Mouse (Mus musculus): ENCODE data around the gene Luzp1. TPM values are rescaled to one million over a fixed set of nuclear protein-coding genes. Genes with fewer than 3 reads are reported as not detected.

Luzp1 gene
- polyA plus RNA-seq, 1 experiment from 2014 or later, result 137 TPM

- ATAC-seq (ENCODE audit: insufficient number of reproducible peaks, low FRiP score, low TSS enrichment, low read depth), result no peak
- DNase-seq (ENCODE audit: low spot score), result no peak
- H3K4me1 ChIP-seq (ENCODE audit: control insufficient read depth, insufficient read depth, low read length), result no peaks in the 10 kb centered on the region
- 92% methylated on average over 3 of the region's 3 CpGs for WGBS
- H3K27me3 ChIP-seq (ENCODE audit: control insufficient read depth, insufficient read depth, low read length), result no peaks in the 10 kb centered on the region
- H3K27ac ChIP-seq (replicated peaks; ENCODE audit: low read depth, low read length), result no peak overlapping the region
- H3K4me3 ChIP-seq (ENCODE audit: low read depth, low read length), result no peak overlapping the region
- H3K4me2 ChIP-seq (ENCODE audit: low read depth, severe bottlenecking), result no peak overlapping the region
- H3K36me3 ChIP-seq (ENCODE audit: control insufficient read depth, insufficient read depth, low read length), result peaks cover 30% of the 10 kb centered on the region; the same call in 1 of the 2 replicates
- no peaks in the 10 kb centered on the region for H3K9me3 ChIP-seq (ENCODE audit: control insufficient read depth, low read length)
- H3K9ac ChIP-seq (ENCODE audit: low read length), result no peak overlapping the region
These were observed 75.6 kb downstream of the Luzp1 start for GRCm38 (mm10) chr4:136545151-136545550.

DNA sequence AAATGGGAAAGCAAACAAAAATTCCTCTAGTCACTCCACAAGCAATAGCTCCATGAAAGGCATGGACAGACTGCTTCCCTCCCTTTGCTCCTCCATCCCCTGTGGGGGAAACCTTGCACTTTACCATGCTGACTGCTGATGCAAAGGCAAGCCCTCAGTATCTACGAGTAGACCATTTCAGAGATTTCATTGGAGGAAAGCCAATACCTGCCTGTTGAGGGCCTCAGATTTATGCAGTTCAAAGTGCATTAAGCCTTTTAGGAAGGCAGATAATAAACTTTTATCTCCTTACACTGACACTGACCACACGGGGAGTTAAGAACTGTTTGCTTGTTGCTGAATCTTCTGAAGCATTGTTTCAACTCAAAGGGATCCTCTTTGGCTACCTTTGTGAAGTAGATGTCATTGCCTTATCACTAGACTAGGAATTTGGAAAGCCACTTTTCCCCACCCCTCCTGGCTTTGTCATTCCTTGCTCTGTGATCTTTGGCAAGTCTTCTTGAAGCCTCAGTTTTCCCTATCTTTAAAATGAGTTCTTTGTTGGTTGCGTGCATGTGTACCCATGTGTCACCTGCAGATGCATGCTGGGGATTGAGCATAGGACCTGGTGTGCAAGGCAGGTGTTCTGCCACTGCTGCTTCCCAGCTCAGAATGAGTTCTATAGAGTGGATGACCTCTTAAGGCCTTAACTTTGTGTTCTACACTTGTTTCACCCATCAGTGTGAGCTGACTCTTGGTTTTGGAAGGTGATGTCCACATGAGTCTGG is 76.9 kb downstream of the Luzp1 start:
- H3K27ac ChIP-seq (replicated peaks; ENCODE audit: low read depth, low read length), result no peak overlapping the region
- H3K4me1 ChIP-seq (ENCODE audit: control insufficient read depth, insufficient read depth, low read length), result no peaks in the 10 kb centered on the region
- H3K36me3 ChIP-seq (ENCODE audit: control insufficient read depth, insufficient read depth, low read length), result peaks cover 33% of the 10 kb centered on the region; the same call in 1 of the 2 replicates
- H3K4me3 ChIP-seq (ENCODE audit: low read depth, low read length), result no peak overlapping the region
- H3K9ac ChIP-seq (ENCODE audit: low read length), result no peak overlapping the region
- WGBS, result 84% methylated on average over 3 of the region's 3 CpGs
- H3K9me3 ChIP-seq (ENCODE audit: control insufficient read depth, low read length), result no peaks in the 10 kb centered on the region
- H3K27me3 ChIP-seq (ENCODE audit: control insufficient read depth, insufficient read depth, low read length), result no peaks in the 10 kb centered on the region
- no peak for ATAC-seq (ENCODE audit: insufficient number of reproducible peaks, low FRiP score, low TSS enrichment, low read depth)
- no peak overlapping the region for H3K4me2 ChIP-seq (ENCODE audit: low read depth, severe bottlenecking)
- no peak for DNase-seq (ENCODE audit: low spot score)

DNA sequence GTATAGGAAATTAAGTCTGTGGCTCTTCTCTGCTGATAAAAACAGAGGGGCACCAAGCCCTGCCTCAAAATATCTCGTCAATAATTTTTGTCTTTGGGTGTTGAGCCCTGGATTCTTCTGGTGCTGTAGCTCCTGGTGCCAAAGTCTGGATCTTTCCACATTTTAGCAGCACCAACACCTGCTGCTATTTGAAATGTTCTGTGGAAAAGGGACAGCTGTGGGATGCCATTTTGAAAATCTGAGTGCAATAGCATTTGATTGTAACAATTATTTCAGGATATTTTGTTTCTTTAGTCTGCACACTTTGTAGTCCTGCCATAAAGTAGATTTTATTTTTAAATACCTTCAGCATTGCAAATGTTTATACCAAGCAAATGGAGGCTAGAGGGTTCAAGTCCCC is 78.2 kb downstream of the Luzp1 start:
- Histone ChIP-seq H3K27ac (replicated peaks; ENCODE audit: low read depth, low read length) (no peak overlapping the region), H3K4me3 (ENCODE audit: low read depth, low read length) (no peak overlapping the region), H3K9me3 (ENCODE audit: control insufficient read depth, low read length) (no peaks in the 10 kb centered on the region), H3K9ac (ENCODE audit: low read length) (no peak overlapping the region), H3K4me2 (ENCODE audit: low read depth, severe bottlenecking) (no peak overlapping the region), H3K4me1 (ENCODE audit: control insufficient read depth, insufficient read depth, low read length) (no peaks in the 10 kb centered on the region), H3K27me3 (ENCODE audit: control insufficient read depth, insufficient read depth, low read length) (no peaks in the 10 kb centered on the region), H3K36me3 (ENCODE audit: control insufficient read depth, insufficient read depth, low read length) (peaks cover 36% of the 10 kb centered on the region; the same call in 1 of the 2 replicates)
- DNase-seq (ENCODE audit: low spot score) (no peak), ATAC-seq (ENCODE audit: insufficient number of reproducible peaks, low FRiP score, low TSS enrichment, low read depth) (no peak)
- 90% methylated on average over 1 of the region's 1 CpGs for whole genome bisulfite sequencing

GRCm38 (mm10) chr4:136548381-136548801 is 78.8 kb downstream of the Luzp1 start:
- Histone ChIP-seq H3K4me1 (ENCODE audit: control insufficient read depth, insufficient read depth, low read length) (no peaks in the 10 kb centered on the region), H3K27me3 (ENCODE audit: control insufficient read depth, insufficient read depth, low read length) (no peaks in the 10 kb centered on the region), H3K4me3 (ENCODE audit: low read depth, low read length) (no peak overlapping the region), H3K27ac (replicated peaks; ENCODE audit: low read depth, low read length) (no peak overlapping the region), H3K9me3 (ENCODE audit: control insufficient read depth, low read length) (no peaks in the 10 kb centered on the region), H3K9ac (ENCODE audit: low read length) (no peak overlapping the region), H3K36me3 (ENCODE audit: control insufficient read depth, insufficient read depth, low read length) (peaks cover 42% of the 10 kb centered on the region; the same call in 1 of the 2 replicates), H3K4me2 (ENCODE audit: low read depth, severe bottlenecking) (no peak overlapping the region)
- DNase-seq (ENCODE audit: low spot score), result no peak
- no peak for ATAC-seq (ENCODE audit: insufficient number of reproducible peaks, low FRiP score, low TSS enrichment, low read depth)
- WGBS, result 91% methylated on average over 1 of the region's 1 CpGs

- peaks cover 35% of the 10 kb centered on the region; the same call in 1 of the 2 replicates for H3K36me3 ChIP-seq (ENCODE audit: control insufficient read depth, insufficient read depth, low read length)
- H3K4me2 ChIP-seq (ENCODE audit: low read depth, severe bottlenecking), result no peak overlapping the region
- no peaks in the 10 kb centered on the region for H3K9me3 ChIP-seq (ENCODE audit: control insufficient read depth, low read length)
- no peak for DNase-seq (ENCODE audit: low spot score)
- no peaks in the 10 kb centered on the region for H3K4me1 ChIP-seq (ENCODE audit: control insufficient read depth, insufficient read depth, low read length)
- ATAC-seq (ENCODE audit: insufficient number of reproducible peaks, low FRiP score, low TSS enrichment, low read depth), result no peak
- H3K4me3 ChIP-seq (ENCODE audit: low read depth, low read length), result no peak overlapping the region
- H3K27me3 ChIP-seq (ENCODE audit: control insufficient read depth, insufficient read depth, low read length), result no peaks in the 10 kb centered on the region
- H3K27ac ChIP-seq (replicated peaks; ENCODE audit: low read depth, low read length), result no peak overlapping the region
- H3K9ac ChIP-seq (ENCODE audit: low read length), result no peak overlapping the region
- WGBS, result 85% methylated on average over 1 of the region's 1 CpGs
These were observed 83.5 kb downstream of the Luzp1 start for GRCm38 (mm10) chr4:136553108-136553507.

- Histone ChIP-seq H3K27ac (replicated peaks; ENCODE audit: low read depth, low read length) (no peak overlapping the region), H3K4me1 (ENCODE audit: control insufficient read depth, insufficient read depth, low read length) (no peaks in the 10 kb centered on the region), H3K9me3 (ENCODE audit: control insufficient read depth, low read length) (no peaks in the 10 kb centered on the region), H3K36me3 (ENCODE audit: control insufficient read depth, insufficient read depth, low read length) (peaks cover 33% of the 10 kb centered on the region), H3K4me3 (ENCODE audit: low read depth, low read length) (no peak overlapping the region), H3K27me3 (ENCODE audit: control insufficient read depth, insufficient read depth, low read length) (no peaks in the 10 kb centered on the region), H3K9ac (ENCODE audit: low read length) (no peak overlapping the region), H3K4me2 (ENCODE audit: low read depth, severe bottlenecking) (no peak overlapping the region)
- DNase-seq (ENCODE audit: low spot score) (no peak), ATAC-seq (ENCODE audit: insufficient number of reproducible peaks, low FRiP score, low TSS enrichment, low read depth) (no peak)
- 94% methylated on average over 2 of the region's 2 CpGs for WGBS
These were observed 88.1 kb downstream of the Luzp1 start for GRCm38 (mm10) chr4:136557638-136558037.

DNA sequence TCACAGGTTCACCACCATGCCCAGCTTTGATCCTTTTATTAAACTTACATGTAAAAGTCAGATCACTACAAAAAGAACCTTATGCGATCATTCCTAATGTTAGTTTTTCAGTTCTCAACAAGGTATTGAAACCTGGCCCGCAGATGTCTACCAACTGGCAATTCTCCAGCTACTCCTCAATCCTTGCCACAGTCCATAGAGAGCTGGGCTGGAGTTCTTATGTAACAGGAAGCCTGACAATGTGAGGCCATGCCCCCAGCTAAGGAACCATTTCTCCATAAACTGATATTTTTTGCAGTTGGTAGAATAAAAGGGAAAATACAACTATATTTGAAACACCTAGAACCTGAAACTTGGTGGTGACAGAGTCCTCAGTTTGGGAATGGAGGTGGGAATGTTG is 90.1 kb downstream of the Luzp1 start:
- 95% methylated on average over 2 of the region's 2 CpGs for WGBS
- Histone ChIP-seq H3K9ac (ENCODE audit: low read length) (no peak overlapping the region), H3K9me3 (ENCODE audit: control insufficient read depth, low read length) (no peaks in the 10 kb centered on the region), H3K4me2 (ENCODE audit: low read depth, severe bottlenecking) (no peak overlapping the region), H3K27me3 (ENCODE audit: control insufficient read depth, insufficient read depth, low read length) (no peaks in the 10 kb centered on the region), H3K36me3 (ENCODE audit: control insufficient read depth, insufficient read depth, low read length) (peaks cover 25% of the 10 kb centered on the region), H3K27ac (replicated peaks; ENCODE audit: low read depth, low read length) (no peak overlapping the region), H3K4me1 (ENCODE audit: control insufficient read depth, insufficient read depth, low read length) (no peaks in the 10 kb centered on the region), H3K4me3 (ENCODE audit: low read depth, low read length) (no peak overlapping the region)
- ATAC-seq (ENCODE audit: insufficient number of reproducible peaks, low FRiP score, low TSS enrichment, low read depth) (no peak), DNase-seq (ENCODE audit: low spot score) (no peak)

- 95% methylated on average over 8 of the region's 8 CpGs for WGBS
- Histone ChIP-seq H3K27ac (replicated peaks; ENCODE audit: low read depth, low read length) (no peak overlapping the region), H3K4me1 (ENCODE audit: control insufficient read depth, insufficient read depth, low read length) (no peaks in the 10 kb centered on the region), H3K4me3 (ENCODE audit: low read depth, low read length) (no peak overlapping the region), H3K9me3 (ENCODE audit: control insufficient read depth, low read length) (no peaks in the 10 kb centered on the region), H3K9ac (ENCODE audit: low read length) (no peak overlapping the region), H3K4me2 (ENCODE audit: low read depth, severe bottlenecking) (no peak overlapping the region), H3K36me3 (ENCODE audit: control insufficient read depth, insufficient read depth, low read length) (peaks cover 22% of the 10 kb centered on the region), H3K27me3 (ENCODE audit: control insufficient read depth, insufficient read depth, low read length) (no peaks in the 10 kb centered on the region)
- ATAC-seq (ENCODE audit: insufficient number of reproducible peaks, low FRiP score, low TSS enrichment, low read depth) (no peak), DNase-seq (ENCODE audit: low spot score) (no peak)
These were observed 90.9 kb downstream of the Luzp1 start for GRCm38 (mm10) chr4:136560270-136560991.

Data from limb, embryonic 11.5 days (tissue).